ENCODE assay signal across 15 mouse cellular contexts in the genomic region with DNA sequence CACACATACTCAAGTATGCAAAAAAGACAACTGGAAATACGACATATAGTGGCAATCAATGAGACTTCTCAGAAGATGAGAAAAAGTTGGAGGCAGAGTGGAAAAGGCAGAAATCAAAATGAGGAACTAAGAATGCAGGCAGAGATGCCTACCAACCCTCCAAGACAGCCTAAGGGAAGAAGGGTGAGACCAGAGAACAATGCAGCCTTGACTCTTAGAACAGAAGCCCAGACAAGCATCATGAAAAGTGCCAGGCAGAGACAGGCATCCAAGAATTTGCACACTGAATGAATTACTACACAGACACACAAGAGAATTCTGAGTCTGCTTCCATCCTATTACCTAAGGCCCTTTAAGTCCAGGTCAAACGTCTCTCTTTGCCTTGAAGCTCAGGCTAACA. TPM values are rescaled to one million over a fixed set of nuclear protein-coding genes. Genes with fewer than 3 reads are reported as not detected.
DNase-seq lines count a peak whose midpoint lies in the region; ATAC-seq and TF ChIP-seq lines count a peak whose summit lies in the region.
"Had no signal": no experiment of that assay in that cellular context is flagged by ENCODE, and none has a peak within 500 bp of the region (broad histone marks: within the 10 kb centered on the region; RNA-seq: fewer than 3 reads in every experiment).

No protein-coding gene starts in this region.

- peak overlapping the region; percentile 84 for H3K4me3 ChIP-seq in hindbrain, embryonic 13.5 days
- H3K4me3 ChIP-seq in hindbrain, embryonic 11.5 days (ENCODE audit: low read depth, low read length): no peak overlapping the region
- no peak overlapping the region for H3K4me3 ChIP-seq in ES-Bruce4 (ENCODE audit: low read depth, low read length)
- no peak overlapping the region for H3K4me3 ChIP-seq in forebrain, embryonic 14.5 days (ENCODE audit: low read depth, low read length)
- H3K4me3 ChIP-seq in midbrain, embryonic 12.5 days: no peak overlapping the region
- H3K4me3 ChIP-seq in kidney, embryonic 16.5 days (ENCODE audit: low read length): no peak overlapping the region
- H3K4me3 ChIP-seq: embryonic facial prominence, embryonic 15.5 days; liver, embryonic 13.5 days; megakaryocyte, embryonic 14.5 days had no signal

- H3K9ac ChIP-seq in hindbrain, embryonic 13.5 days: peak overlapping the region; percentile 93
- H3K9ac ChIP-seq in hindbrain, embryonic 11.5 days (ENCODE audit: low read depth, low read length): no peak overlapping the region
- H3K9ac ChIP-seq in ES-Bruce4 (ENCODE audit: low read depth, poor library complexity, severe bottlenecking): no peak overlapping the region
- no peak overlapping the region for H3K9ac ChIP-seq in forebrain, embryonic 14.5 days (ENCODE audit: low read length)
- H3K9ac ChIP-seq in midbrain, embryonic 12.5 days (replicated peaks): no peak overlapping the region
- no peak overlapping the region for H3K9ac ChIP-seq in kidney, embryonic 16.5 days (replicated peaks; ENCODE audit: low read length)
- H3K9ac ChIP-seq: embryonic facial prominence, embryonic 15.5 days; liver, embryonic 13.5 days had no signal

- H3K4me2 ChIP-seq in hindbrain, embryonic 13.5 days: peak overlapping the region; percentile 64
- no peak overlapping the region for H3K4me2 ChIP-seq in hindbrain, embryonic 11.5 days (replicated peaks; ENCODE audit: low read depth, low read length)
- H3K4me2 ChIP-seq in forebrain, embryonic 14.5 days (ENCODE audit: low read length): peak overlapping the region; percentile 88; the same call in 1 of the 2 replicates
- peak overlapping the region; percentile 65 for H3K4me2 ChIP-seq in midbrain, embryonic 12.5 days (replicated peaks)
- H3K4me2 ChIP-seq in kidney, embryonic 16.5 days (replicated peaks; ENCODE audit: low read depth, low read length): no peak overlapping the region
- H3K4me2 ChIP-seq: liver, embryonic 13.5 days had no signal

- WGBS in hindbrain, embryonic 13.5 days: 46% methylated on average over 2 of the region's 2 CpGs
- WGBS in hindbrain, embryonic 11.5 days: 52% methylated on average over 2 of the region's 2 CpGs
- WGBS in forebrain, embryonic 14.5 days: 45% methylated on average over 2 of the region's 2 CpGs
- WGBS in midbrain, embryonic 12.5 days: 39% methylated on average over 2 of the region's 2 CpGs
- 64% methylated on average over 2 of the region's 2 CpGs for WGBS in kidney, embryonic 16.5 days

- H3K9me3 ChIP-seq in hindbrain, embryonic 13.5 days: no peaks in the 10 kb centered on the region
- no peaks in the 10 kb centered on the region for H3K9me3 ChIP-seq in hindbrain, embryonic 11.5 days (ENCODE audit: control insufficient read depth, low read length)
- no peaks in the 10 kb centered on the region for H3K9me3 ChIP-seq in ES-Bruce4 (replicated peaks; ENCODE audit: control insufficient read depth, insufficient read depth, low read length, poor library complexity, severe bottlenecking)
- H3K9me3 ChIP-seq in forebrain, embryonic 14.5 days (replicated peaks; ENCODE audit: control insufficient read depth, low read length): no peaks in the 10 kb centered on the region
- H3K9me3 ChIP-seq in midbrain, embryonic 12.5 days: no peaks in the 10 kb centered on the region
- H3K9me3 ChIP-seq in kidney, embryonic 16.5 days (ENCODE audit: low read length): no peaks in the 10 kb centered on the region
- H3K9me3 ChIP-seq: embryonic facial prominence, embryonic 15.5 days; liver, embryonic 13.5 days; megakaryocyte, embryonic 14.5 days had no signal

- no peak for TF ChIP-seq POLR2A in ES-Bruce4 (IDR thresholded peaks at IDR 0.05; ENCODE audit: insufficient read depth, low read length)

- H3K4me1 ChIP-seq in hindbrain, embryonic 13.5 days (replicated peaks): peaks cover 37% of the 10 kb centered on the region
- peaks cover 4% of the 10 kb centered on the region for H3K4me1 ChIP-seq in hindbrain, embryonic 11.5 days (replicated peaks; ENCODE audit: control insufficient read depth, insufficient read depth, low read length)
- no peaks in the 10 kb centered on the region for H3K4me1 ChIP-seq in ES-Bruce4 (ENCODE audit: control insufficient read depth, insufficient read depth, low read length)
- H3K4me1 ChIP-seq in forebrain, embryonic 14.5 days (ENCODE audit: control insufficient read depth, insufficient read depth, low read length): peaks cover 12% of the 10 kb centered on the region
- H3K4me1 ChIP-seq in midbrain, embryonic 12.5 days: peaks cover 19% of the 10 kb centered on the region
- peaks cover 39% of the 10 kb centered on the region for H3K4me1 ChIP-seq in kidney, embryonic 16.5 days (ENCODE audit: insufficient read depth, low read length)

- no peak for ATAC-seq in hindbrain, embryonic 13.5 days (ENCODE audit: low FRiP score)
- ATAC-seq in hindbrain, embryonic 11.5 days (ENCODE audit: low FRiP score): no peak
- ATAC-seq in forebrain, embryonic 14.5 days: no peak
- ATAC-seq in midbrain, embryonic 12.5 days (ENCODE audit: low FRiP score, low read depth): no peak
- ATAC-seq in kidney, embryonic 16.5 days (ENCODE audit: low FRiP score, low TSS enrichment): no peak

- no peaks in the 10 kb centered on the region for H3K36me3 ChIP-seq in hindbrain, embryonic 13.5 days
- no peaks in the 10 kb centered on the region for H3K36me3 ChIP-seq in hindbrain, embryonic 11.5 days (ENCODE audit: control insufficient read depth, insufficient read depth, low read length)
- no peaks in the 10 kb centered on the region for H3K36me3 ChIP-seq in ES-Bruce4 (ENCODE audit: control insufficient read depth, insufficient read depth, low read length, poor library complexity, severe bottlenecking)
- no peaks in the 10 kb centered on the region for H3K36me3 ChIP-seq in forebrain, embryonic 14.5 days (ENCODE audit: control insufficient read depth, insufficient read depth, low read length)
- H3K36me3 ChIP-seq in midbrain, embryonic 12.5 days: no peaks in the 10 kb centered on the region
- H3K36me3 ChIP-seq in kidney, embryonic 16.5 days (ENCODE audit: insufficient read depth, low read length): no peaks in the 10 kb centered on the region
- H3K36me3 ChIP-seq: embryonic facial prominence, embryonic 15.5 days; liver, embryonic 13.5 days had no signal

- TF ChIP-seq EP300 in ES-Bruce4 (IDR thresholded peaks at IDR 0.05; ENCODE audit: insufficient read depth, low read depth, low read length): no peak

- no peaks in the 10 kb centered on the region for H3K27me3 ChIP-seq in hindbrain, embryonic 13.5 days
- no peaks in the 10 kb centered on the region for H3K27me3 ChIP-seq in hindbrain, embryonic 11.5 days (ENCODE audit: control insufficient read depth, insufficient read depth, low read length)
- 0 out of 2 replicates have a peak, but pooled peaks cover 2% of the 10 kb centered on the region for H3K27me3 ChIP-seq in ES-Bruce4 (ENCODE audit: control insufficient read depth, insufficient read depth, low read length, poor library complexity, severe bottlenecking)
- H3K27me3 ChIP-seq in forebrain, embryonic 14.5 days (replicated peaks; ENCODE audit: control insufficient read depth, insufficient read depth, low read length): no peaks in the 10 kb centered on the region
- no peaks in the 10 kb centered on the region for H3K27me3 ChIP-seq in midbrain, embryonic 12.5 days
- no peaks in the 10 kb centered on the region for H3K27me3 ChIP-seq in kidney, embryonic 16.5 days (ENCODE audit: insufficient read depth, low read length)
- H3K27me3 ChIP-seq: embryonic facial prominence, embryonic 15.5 days had no signal

- no peak for DNase-seq in hindbrain, embryonic 11.5 days (ENCODE audit: low spot score)
- DNase-seq in forebrain, embryonic 14.5 days (ENCODE audit: low spot score): no peak
- no peak for DNase-seq in urinary bladder, adult 18-20 months (ENCODE audit: low spot score in 2 of 2)
- DNase-seq in MN1 (ENCODE audit: low spot score): no peak
- DNase-seq: adrenal gland, postnatal 36 days; cerebellum, adult 11-12 months; gastrocnemius, postnatal 10 days; kidney, adult 8-10 months; liver, embryonic 13.5 days had no signal

- TF ChIP-seq CTCF in ES-Bruce4 (IDR thresholded peaks at IDR 0.05; ENCODE audit: low read depth, low read length): no peak

- no peak overlapping the region for H3K27ac ChIP-seq in hindbrain, embryonic 13.5 days
- H3K27ac ChIP-seq in hindbrain, embryonic 11.5 days (ENCODE audit: low read depth, low read length): no peak overlapping the region
- peak overlapping the region; percentile 62; the same call in 1 of the 2 replicates for H3K27ac ChIP-seq in ES-Bruce4 (ENCODE audit: insufficient read depth, low read length)
- no peak overlapping the region for H3K27ac ChIP-seq in forebrain, embryonic 14.5 days (ENCODE audit: low read depth, low read length)
- H3K27ac ChIP-seq in midbrain, embryonic 12.5 days (replicated peaks): no peak overlapping the region
- no peak overlapping the region for H3K27ac ChIP-seq in kidney, embryonic 16.5 days (ENCODE audit: low read length)
- H3K27ac ChIP-seq: embryonic facial prominence, embryonic 15.5 days; liver, embryonic 13.5 days had no signal

RNA-seq across cellular contexts. Expression of a gene that starts 2.6 kb away (rescaled TPM):
- 18.8 and 23.3 TPM in 2 replicates for polyA plus RNA-seq in hindbrain, embryonic 13.5 days (2015; fragmentation: Nextera tagmentation; extraction: Ambion mirVana)
- 14.9 and 19.3 TPM in 2 replicates for polyA plus RNA-seq in hindbrain, embryonic 11.5 days (2014; fragmentation: Nextera tagmentation; extraction: Ambion mirVana)
- 25.8 and 25.9 TPM in 2 replicates for polyA plus RNA-seq in ES-Bruce4 (2011; ENCODE audit: insufficient read depth, insufficient read length, low read depth, missing spikeins)
- polyA plus RNA-seq in forebrain, embryonic 14.5 days (2014; fragmentation: Nextera tagmentation; extraction: Ambion mirVana): 16.3 and 20.6 TPM in 2 replicates
- 24.3 and 32.1 TPM in 2 replicates for polyA plus RNA-seq in midbrain, embryonic 12.5 days (2016; fragmentation: Nextera tagmentation; extraction: Ambion mirVana)
- polyA plus RNA-seq in kidney, embryonic 16.5 days (2015; fragmentation: Nextera tagmentation; extraction: Ambion mirVana): 6.7 and 6.9 TPM in 2 replicates

Comparison
In these comparisons a context has a peak if more than half of its experiments do, and no peak if none do; other contexts are left out.
1. H3K4me2 ChIP-seq: peak in hindbrain, embryonic 13.5 days (single experiment), forebrain, embryonic 14.5 days (single experiment) and midbrain, embryonic 12.5 days (single experiment); none in hindbrain, embryonic 11.5 days (single experiment) and kidney, embryonic 16.5 days (single experiment).